Mouse (Mus musculus) heart, embryonic 13.5 days (tissue): ENCODE results near the gene Gm20521. TPM values are rescaled to one million over a fixed set of nuclear protein-coding genes. Genes with fewer than 3 reads are reported as not detected.
A peak's percentile ranks its signal among the peaks of the same experiment; 100 is the strongest.
"Not testable (repeated sequence)": the region's sequence is repeated elsewhere in the genome, so short reads cannot be mapped to it uniquely, and the experiment has no call there.

Source experiments
- ATAC-seq: fragments of 200-750 bp; cut with Nextera tagmentation; 2 replicates; pipeline ENCODE4 v1.8.0; 2017; ENCODE audit warnings: moderate TSS enrichment; ENCODE audit not compliant: insufficient number of reproducible peaks, low FRiP score, low TSS enrichment; ENCODE audit errors: extremely low read depth
- H3K27ac ChIP-seq: fragments of 300-500 bp; sonication (generic); replicated peaks from 2 replicates; pipeline ENCODE4 v1.5.1; 2015; ENCODE audit warnings: moderate library complexity, mild to moderate bottlenecking, inconsistent platforms
- H3K27me3 ChIP-seq: fragments of 300-500 bp; sonication (generic); replicated peaks from 2 replicates; pipeline ENCODE4 v1.6.1; 2015; ENCODE audit warnings: mild to moderate bottlenecking, inconsistent platforms
- H3K36me3 ChIP-seq: fragments of 300-500 bp; sonication (generic); 2 replicates; pipeline ENCODE4 v1.6.1; 2015; ENCODE audit warnings: mild to moderate bottlenecking, inconsistent platforms
- H3K4me1 ChIP-seq: fragments of 300-500 bp; sonication (generic); 2 replicates; pipeline ENCODE4 v1.6.1; 2015; ENCODE audit warnings: inconsistent platforms
- H3K4me2 ChIP-seq: fragments of 300-500 bp; sonication (generic); 2 replicates; pipeline ENCODE4 v1.6.1; 2015; ENCODE audit warnings: inconsistent platforms, mild to moderate bottlenecking, moderate library complexity
- H3K4me3 ChIP-seq: fragments of 300-500 bp; sonication (generic); 2 replicates; pipeline ENCODE4 v1.5.1; 2015; ENCODE audit warnings: moderate library complexity, mild to moderate bottlenecking, inconsistent platforms
- H3K9ac ChIP-seq: fragments of 300-500 bp; sonication (generic); 2 replicates; pipeline ENCODE4 v1.6.1; 2015; ENCODE audit warnings: inconsistent platforms, mild to moderate bottlenecking, moderate library complexity
- H3K9me3 ChIP-seq: fragments of 300-500 bp; sonication (generic); 2 replicates; pipeline ENCODE4 v1.6.1; 2016; ENCODE audit warnings: inconsistent platforms
- WGBS: fragments of 180-500 bp; shearing (Covaris S2); methylation state at CpG from one replicate; pipeline ENCODE4 v1.1.7; 2015; ENCODE audit warnings: mixed read lengths; 5-methylcytosine and 5-hydroxymethylcytosine counted together
- polyA plus RNA-seq: library from polyadenylated mRNA; unstranded; fragments of >200 nt; fragmentation: Nextera tagmentation; extraction: Ambion mirVana; gene quantifications from 2 replicates; pipeline ENCODE4 v1.2.1, GENCODE M21; 2015

The Gm20521 gene
- polyA plus RNA-seq, 1 experiment from 2014 or later = not detected

DNA sequence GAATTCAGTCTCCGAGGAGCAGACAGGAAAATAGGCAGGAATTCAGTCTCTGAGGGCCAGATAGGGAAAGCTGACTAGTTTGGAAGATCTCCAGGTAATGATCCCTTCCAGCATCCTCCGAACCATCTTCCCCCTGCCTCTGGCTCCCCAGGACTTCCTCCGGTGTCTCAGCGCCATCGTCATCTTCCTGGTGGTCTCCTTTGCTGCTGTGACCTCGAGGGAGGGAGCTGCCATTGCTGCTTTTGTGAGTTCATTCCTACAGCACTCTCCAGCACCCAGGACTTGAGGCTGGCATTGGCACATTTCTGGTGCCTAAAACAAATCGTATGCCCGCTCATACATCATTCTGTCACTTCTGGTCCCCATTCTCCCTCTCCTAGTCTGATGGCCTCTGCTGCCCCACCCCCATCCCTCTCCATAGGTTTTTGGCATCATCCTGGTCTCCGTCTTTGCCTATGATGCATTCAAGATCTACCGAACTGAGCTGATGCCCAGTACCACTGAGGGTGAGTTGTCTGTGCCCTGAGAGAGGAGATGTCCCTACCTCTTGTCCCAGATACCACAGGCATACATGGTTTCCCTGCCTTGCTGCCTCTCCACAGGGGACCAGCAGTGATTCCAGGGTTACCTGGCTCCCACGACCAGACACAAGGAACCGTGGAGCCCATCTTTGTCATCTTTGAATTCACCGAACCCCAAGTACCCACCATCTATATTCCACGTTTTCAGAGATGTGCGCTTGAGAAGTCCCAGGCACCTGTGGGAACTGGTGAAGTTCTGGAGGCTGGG lies 55.4 kb downstream of the Gm20521 start:
- Histone ChIP-seq H3K27me3 (peaks cover 13% of the 10 kb centered on the region), H3K9ac (no peak overlapping the region), H3K4me2 (no peak overlapping the region), H3K27ac (0 out of 2 replicates have a peak overlapping the region, but pooled peaks have one; percentile 28), H3K4me1 (peaks cover 23% of the 10 kb centered on the region), H3K36me3 (peaks cover 40% of the 10 kb centered on the region), H3K9me3 (no peaks in the 10 kb centered on the region), H3K4me3 (no peak overlapping the region)
- no peak for ATAC-seq
- WGBS = 50% methylated on average over 15 of the region's 15 CpGs

- Histone ChIP-seq H3K9me3 (no peaks in the 10 kb centered on the region), H3K4me1 (peaks cover 23% of the 10 kb centered on the region), H3K27me3 (peaks cover 10% of the 10 kb centered on the region), H3K27ac (peak overlapping the region; percentile 43), H3K4me3 (no peak overlapping the region), H3K9ac (no peak overlapping the region), H3K36me3 (peaks cover 49% of the 10 kb centered on the region), H3K4me2 (no peak overlapping the region)
- WGBS = 31% methylated on average over 12 of the region's 12 CpGs
- ATAC-seq = peak; percentile 12; the same call in 1 of the 2 replicates
Measured at GRCm38 (mm10) chr14:54939434-54940175, 56.4 kb downstream of the Gm20521 start.

DNA sequence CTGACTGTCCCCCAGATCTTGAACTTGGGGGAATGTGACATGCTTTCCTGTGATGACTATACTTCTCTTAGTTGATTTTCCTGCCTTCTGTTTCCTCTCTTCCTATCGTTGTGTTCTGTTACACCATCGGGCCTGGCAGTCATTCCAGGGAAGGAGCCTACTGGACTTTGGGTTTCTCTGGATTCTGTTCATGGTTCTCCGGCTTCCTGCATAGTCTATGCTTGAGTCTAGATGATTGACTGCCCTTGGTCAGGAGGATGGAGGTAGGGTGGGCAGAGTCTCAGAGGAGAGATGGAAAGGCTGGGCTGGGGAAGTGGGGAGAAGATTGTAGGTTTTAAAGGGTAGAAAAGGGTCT lies 56.9 kb downstream of the Gm20521 start:
- Histone ChIP-seq H3K27me3 (peaks cover 5% of the 10 kb centered on the region), H3K4me1 (peaks cover 23% of the 10 kb centered on the region), H3K9ac (no peak overlapping the region), H3K9me3 (no peaks in the 10 kb centered on the region), H3K27ac (peak overlapping the region; percentile 43), H3K36me3 (peaks cover 55% of the 10 kb centered on the region), H3K4me3 (no peak overlapping the region), H3K4me2 (no peak overlapping the region)
- ATAC-seq = no peak
- WGBS = 49% methylated on average over 3 of the region's 3 CpGs

- Histone ChIP-seq H3K4me2 (no peak overlapping the region), H3K27ac (peak overlapping the region; percentile 20; the same call in 1 of the 2 replicates), H3K9me3 (no peaks in the 10 kb centered on the region), H3K4me1 (peaks cover 22% of the 10 kb centered on the region), H3K9ac (peak overlapping the region; percentile 44; the same call in 1 of the 2 replicates), H3K36me3 (peaks cover 66% of the 10 kb centered on the region), H3K27me3 (0 out of 2 replicates have a peak, but pooled peaks cover 4% of the 10 kb centered on the region), H3K4me3 (no peak overlapping the region)
- WGBS = 47% methylated on average over 13 of the region's 13 CpGs
- no peak for ATAC-seq
Measured at GRCm38 (mm10) chr14:54941024-54941978, 58.1 kb downstream of the Gm20521 start.

DNA sequence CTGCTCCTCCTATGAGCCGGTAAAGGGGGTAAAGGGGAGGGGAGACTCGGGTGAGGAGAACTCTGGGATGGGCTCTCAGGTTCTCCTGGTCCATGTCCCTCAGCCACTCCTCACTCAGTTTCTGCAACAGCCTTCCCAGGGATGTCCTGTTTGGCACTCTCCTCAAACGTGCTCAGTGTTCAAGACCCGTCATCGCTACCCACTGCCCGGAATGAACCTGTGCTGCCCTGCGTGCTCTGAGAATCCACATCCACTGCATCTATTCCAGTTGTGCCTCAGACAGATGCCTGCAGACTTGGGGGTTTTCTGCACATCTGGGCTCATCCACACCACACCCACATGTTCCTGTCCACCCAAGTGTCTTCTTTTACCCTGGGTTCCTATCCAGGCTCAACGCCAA lies 59.2 kb downstream of the Gm20521 start:
- WGBS = 72% methylated on average over 8 of the region's 8 CpGs
- Histone ChIP-seq H3K4me2 (no peak overlapping the region), H3K27me3 (0 out of 2 replicates have a peak, but pooled peaks cover 4% of the 10 kb centered on the region), H3K9ac (no peak overlapping the region), H3K4me1 (peaks cover 23% of the 10 kb centered on the region), H3K27ac (0 out of 2 replicates have a peak overlapping the region, but pooled peaks have one; percentile 25), H3K4me3 (no peak overlapping the region), H3K36me3 (peaks cover 78% of the 10 kb centered on the region), H3K9me3 (no peaks in the 10 kb centered on the region)
- ATAC-seq = no peak

DNA sequence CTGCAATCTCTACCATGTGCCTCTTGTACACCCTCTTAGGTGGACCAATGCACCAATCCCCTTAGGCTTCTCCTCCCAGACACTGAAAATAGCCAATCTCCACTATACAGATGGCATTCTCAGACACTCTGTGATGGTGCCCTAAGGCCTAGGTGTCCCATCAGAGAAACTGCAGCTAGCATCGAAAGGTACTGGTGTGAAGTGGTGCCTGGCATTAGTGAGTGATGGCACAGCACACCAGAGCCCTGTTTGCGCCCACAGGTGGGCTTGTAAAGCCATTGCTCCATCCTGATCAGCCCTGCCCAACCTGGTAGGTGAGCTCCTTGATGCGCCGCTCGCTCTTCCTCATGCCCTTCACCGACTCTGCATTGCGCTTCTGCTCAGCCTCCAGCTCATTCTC lies 60.7 kb downstream of the Gm20521 start:
- Histone ChIP-seq H3K9me3 (no peaks in the 10 kb centered on the region), H3K27me3 (0 out of 2 replicates have a peak, but pooled peaks cover 4% of the 10 kb centered on the region), H3K4me3 (no peak overlapping the region), H3K4me2 (no peak overlapping the region), H3K4me1 (peaks cover 28% of the 10 kb centered on the region), H3K27ac (no peak overlapping the region), H3K36me3 (peaks cover 93% of the 10 kb centered on the region), H3K9ac (no peak overlapping the region)
- WGBS = 85% methylated on average over 7 of the region's 7 CpGs
- no peak for ATAC-seq

- H3K27ac ChIP-seq = no peak overlapping the region; the same call in 1 of the 2 replicates
- H3K4me1 ChIP-seq = peaks cover 34% of the 10 kb centered on the region
- no peaks in the 10 kb centered on the region for H3K9me3 ChIP-seq
- no peak overlapping the region for H3K9ac ChIP-seq
- H3K36me3 ChIP-seq = peaks cover 99% of the 10 kb centered on the region
- H3K4me2 ChIP-seq = no peak overlapping the region
- WGBS = 55% methylated on average over 2 of the region's 2 CpGs
- no peak overlapping the region for H3K4me3 ChIP-seq
- H3K27me3 ChIP-seq = peaks cover 10% of the 10 kb centered on the region; the same call in 1 of the 2 replicates
- no peak for ATAC-seq
Measured at GRCm38 (mm10) chr14:54944939-54945338, 61.7 kb downstream of the Gm20521 start.

- Histone ChIP-seq H3K4me2 (no peak overlapping the region), H3K4me1 (peaks cover 36% of the 10 kb centered on the region), H3K27ac (peak overlapping the region; percentile 43), H3K9me3 (no peaks in the 10 kb centered on the region), H3K27me3 (peaks cover 9% of the 10 kb centered on the region; the same call in 1 of the 2 replicates), H3K36me3 (peaks cover 98% of the 10 kb centered on the region), H3K9ac (peak overlapping the region; percentile 28; the same call in 1 of the 2 replicates), H3K4me3 (no peak overlapping the region)
- no peak for ATAC-seq
- 46% methylated on average over 19 of the region's 19 CpGs for WGBS
Measured at GRCm38 (mm10) chr14:54945975-54946704, 62.9 kb downstream of the Gm20521 start.

GRCm38 (mm10) chr14:54947008-54947407 lies 63.8 kb downstream of the Gm20521 start:
- H3K9ac ChIP-seq = peak overlapping the region; percentile 28; the same call in 1 of the 2 replicates
- peak overlapping the region; percentile 43; the same call in 1 of the 2 replicates for H3K27ac ChIP-seq
- not testable (repeated sequence) for H3K4me3 ChIP-seq, H3K4me2 ChIP-seq, ATAC-seq, H3K9me3 ChIP-seq
- peaks cover 14% of the 10 kb centered on the region; the same call in 1 of the 2 replicates for H3K27me3 ChIP-seq
- H3K36me3 ChIP-seq = peaks cover 98% of the 10 kb centered on the region
- H3K4me1 ChIP-seq = peaks cover 36% of the 10 kb centered on the region
- WGBS = 66% methylated on average over 11 of the region's 11 CpGs
